Mouse (Mus musculus): ENCODE measurements around the gene Wee2.

DNA sequence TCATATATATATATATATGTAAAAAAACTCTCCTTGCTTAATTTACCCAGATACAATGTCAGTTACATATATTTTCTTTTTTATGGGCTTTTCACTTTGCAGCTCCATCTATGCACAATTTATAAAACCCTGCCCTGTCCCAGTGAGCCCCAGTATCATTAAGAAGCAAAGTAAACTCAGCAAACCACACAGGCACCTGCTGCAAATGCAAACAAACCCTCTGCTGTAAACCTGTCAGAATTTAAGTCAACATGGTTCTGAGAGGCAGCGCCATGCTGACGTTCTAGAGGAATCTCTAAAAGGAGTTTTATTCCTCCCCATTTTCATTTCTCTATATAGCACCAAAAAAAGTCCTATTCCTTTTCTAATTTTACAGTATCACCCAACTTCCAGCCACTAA, 36.9 kb upstream of the Wee2 start:
- TF ChIP-seq CTCF (IDR thresholded peaks at IDR 0.05; ENCODE audit: low read depth, low read length): no peak
- no peak for TF ChIP-seq POLR2AphosphoS5 (IDR thresholded peaks at IDR 0.05; ENCODE audit: insufficient replicate concordance, low read depth, low read length)
- no peak for TF ChIP-seq GATA1 (IDR thresholded peaks at IDR 0.05; ENCODE audit: borderline replicate concordance, low read length)

Measured in G1E (cell line).